Mouse (Mus musculus): ENCODE results near the gene Hip1.
A peak's percentile ranks its signal among the peaks of the same experiment; 100 is the strongest.
"Not testable (repeated sequence)": the region's sequence is repeated elsewhere in the genome, so short reads cannot be mapped to it uniquely, and the experiment has no call there.

Gene Hip1

GRCm38 (mm10) chr5:135435039-135435438 is 109.9 kb downstream of the Hip1 start:
- no peak for DNase-seq

- no peak for DNase-seq
These were observed 111.1 kb downstream of the Hip1 start for GRCm38 (mm10) chr5:135433861-135434260.

GRCm38 (mm10) chr5:135431111-135431510 is 113.8 kb downstream of the Hip1 start:
- peak; percentile 19 to 44 for DNase-seq

- DNase-seq: no peak
These were observed 116.1 kb downstream of the Hip1 start for GRCm38 (mm10) chr5:135428786-135429185.

- DNase-seq: no peak
These were observed 134.7 kb downstream of the Hip1 start for GRCm38 (mm10) chr5:135410266-135410665.

- DNase-seq: no peak
These were observed 136.8 kb downstream of the Hip1 start for GRCm38 (mm10) chr5:135408114-135408513.

- no peak for DNase-seq
These were observed 139.5 kb downstream of the Hip1 start for GRCm38 (mm10) chr5:135405437-135405836.

- peak in 1 of 2 experiments; percentile 15 for DNase-seq
These were observed 140.3 kb downstream of the Hip1 start for GRCm38 (mm10) chr5:135404623-135405022.

- peak; percentile 87 to 95 for DNase-seq
These were observed 144.7 kb downstream of the Hip1 start for GRCm38 (mm10) chr5:135400244-135400643.

GRCm38 (mm10) chr5:135399382-135399781 is 145.5 kb downstream of the Hip1 start:
- DNase-seq: no peak

- DNase-seq: peak; percentile 52 to 67
These were observed 149.1 kb downstream of the Hip1 start for GRCm38 (mm10) chr5:135395826-135396225.

- peak; percentile 88 to 89 for DNase-seq
These were observed 150.7 kb downstream of the Hip1 start, which contains the start of gene Pom121 for GRCm38 (mm10) chr5:135394004-135394823. TSS of gene Pom121 (minus strand) at chr5:135394546.

- no peak for DNase-seq
These were observed 161.1 kb downstream of the Hip1 start for GRCm38 (mm10) chr5:135383771-135384170.

- DNase-seq: no peak
These were observed 162.2 kb downstream of the Hip1 start for GRCm38 (mm10) chr5:135382746-135383145.

- DNase-seq: no peak
These were observed 163.5 kb downstream of the Hip1 start for GRCm38 (mm10) chr5:135381356-135381925.

GRCm38 (mm10) chr5:135380681-135381080 is 164.2 kb downstream of the Hip1 start:
- DNase-seq: no peak

GRCm38 (mm10) chr5:135376341-135376740 is 168.6 kb downstream of the Hip1 start:
- DNase-seq: no peak

GRCm38 (mm10) chr5:135375167-135375566 is 169.8 kb downstream of the Hip1 start:
- DNase-seq: peak; percentile 51 to 74

GRCm38 (mm10) chr5:135373601-135374000 is 171.3 kb downstream of the Hip1 start:
- DNase-seq: no peak

- DNase-seq: no peak
These were observed 173.7 kb downstream of the Hip1 start for GRCm38 (mm10) chr5:135371195-135371594.

- peak; percentile 98 to 99 for DNase-seq
These were observed 174.9 kb downstream of the Hip1 start, which contains the start of gene Nsun5 for GRCm38 (mm10) chr5:135369787-135370654. TSS of gene Nsun5 (plus strand) at chr5:135369953.

GRCm38 (mm10) chr5:135369196-135369595 is 175.7 kb downstream of the Hip1 start:
- not testable (repeated sequence) for DNase-seq

GRCm38 (mm10) chr5:135368312-135368711 is 176.6 kb downstream of the Hip1 start:
- DNase-seq: no peak
